Mouse (Mus musculus): ENCODE data around the gene Trim54.

Gene Trim54

GRCm38 (mm10) chr5:31116354-31116753, at the start of gene Trim54:
TSS of gene Trim54 (plus strand) at chr5:31116712.
- DNase-seq (ENCODE audit: low spot score in 2 of 2): no peak

DNA sequence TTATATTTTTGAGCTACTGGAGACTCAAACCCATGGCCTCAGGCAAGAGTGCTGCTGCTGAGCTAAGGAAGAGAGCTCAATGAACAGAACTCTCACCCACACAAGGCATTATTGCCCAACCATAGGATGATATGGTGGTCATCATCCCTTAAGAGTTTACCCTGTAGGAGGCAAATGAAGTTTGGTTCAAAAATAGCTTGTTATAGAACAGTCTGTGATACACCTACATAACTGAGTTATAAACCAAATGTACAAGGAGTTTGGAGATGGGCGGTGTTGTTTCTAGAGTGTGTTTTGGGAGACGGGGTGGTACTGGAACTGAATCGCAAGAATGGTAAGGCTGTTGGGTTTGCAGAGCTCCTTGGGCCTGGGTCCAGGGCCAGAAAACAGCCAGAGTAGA, 46.7 kb upstream of the Trim54 start:
- no peak for DNase-seq (ENCODE audit: low spot score in 2 of 2)

DNA sequence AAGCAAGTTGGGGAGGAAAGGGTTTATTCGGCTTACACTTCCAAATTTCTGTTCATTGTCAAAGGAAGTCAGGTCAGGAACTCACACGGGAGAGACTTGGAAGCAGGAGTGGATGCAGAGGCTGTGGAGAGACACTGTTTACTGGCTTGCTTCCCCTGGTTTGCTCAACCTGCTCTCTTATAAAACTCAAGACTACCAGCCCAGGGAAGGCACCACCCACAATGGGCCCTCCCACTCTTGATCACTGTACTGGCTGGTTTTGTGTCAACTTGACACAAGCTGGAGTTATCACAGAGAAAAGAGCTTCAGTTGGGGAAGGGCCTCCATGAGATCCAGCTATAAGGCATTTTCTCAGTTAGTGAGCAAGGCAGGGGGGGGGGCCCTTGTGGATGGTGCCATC, 45.5 kb upstream of the Trim54 start:
- no peak for DNase-seq (ENCODE audit: low spot score in 2 of 2)

DNA sequence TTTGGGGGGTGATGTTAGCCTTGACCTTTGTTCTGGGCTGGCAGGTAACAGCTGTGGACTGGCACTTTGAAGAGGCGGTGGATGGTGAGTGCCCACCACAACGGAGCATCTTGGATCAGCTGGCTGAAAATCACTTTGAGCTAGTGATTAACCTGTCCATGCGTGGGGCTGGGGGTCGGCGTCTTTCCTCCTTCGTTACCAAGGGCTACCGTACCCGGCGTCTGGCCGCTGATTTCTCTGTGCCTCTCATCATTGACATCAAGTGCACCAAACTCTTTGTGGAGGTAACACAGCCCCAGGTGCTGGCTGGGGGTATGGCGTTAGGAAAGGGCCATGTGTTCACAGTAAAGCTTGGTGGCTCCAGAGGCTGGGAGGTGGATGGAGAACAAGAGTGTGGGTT, 44.7 kb upstream of the Trim54 start:
- DNase-seq (ENCODE audit: low spot score in 2 of 2): no peak

- DNase-seq (ENCODE audit: low spot score in 2 of 2): no peak
Observed at GRCm38 (mm10) chr5:31073176-31073575, 43.3 kb upstream of the Trim54 start.

DNA sequence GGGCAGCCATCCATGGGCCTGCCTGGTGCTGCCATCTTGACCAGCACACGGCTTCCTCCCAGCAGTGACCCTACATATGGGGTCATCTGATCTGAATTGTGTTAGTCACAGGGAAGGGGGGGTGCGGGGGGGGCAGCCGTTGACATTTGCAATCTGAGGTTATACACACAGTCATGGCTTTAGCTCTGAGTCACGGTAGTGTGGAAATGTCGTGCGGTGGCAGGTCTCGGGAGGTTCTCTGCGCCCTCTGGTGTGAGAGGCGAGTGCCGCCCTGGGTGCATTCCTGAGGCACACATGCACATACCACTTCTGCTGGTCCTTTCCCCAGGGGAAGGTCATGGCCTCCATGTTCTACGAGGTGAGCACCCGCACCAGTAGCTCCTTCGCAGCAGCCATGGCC, 40.2 kb upstream of the Trim54 start:
- no peak for DNase-seq (ENCODE audit: low spot score in 2 of 2)

- DNase-seq (ENCODE audit: low spot score in 2 of 2): no peak
Observed at GRCm38 (mm10) chr5:31080059-31080794, 36.3 kb upstream of the Trim54 start.

GRCm38 (mm10) chr5:31080795-31081164, 35.7 kb upstream of the Trim54 start:
- no peak for DNase-seq (ENCODE audit: low spot score in 2 of 2)

- no peak for DNase-seq (ENCODE audit: low spot score in 2 of 2)
Observed at GRCm38 (mm10) chr5:31081386-31081785, 35.1 kb upstream of the Trim54 start.

DNA sequence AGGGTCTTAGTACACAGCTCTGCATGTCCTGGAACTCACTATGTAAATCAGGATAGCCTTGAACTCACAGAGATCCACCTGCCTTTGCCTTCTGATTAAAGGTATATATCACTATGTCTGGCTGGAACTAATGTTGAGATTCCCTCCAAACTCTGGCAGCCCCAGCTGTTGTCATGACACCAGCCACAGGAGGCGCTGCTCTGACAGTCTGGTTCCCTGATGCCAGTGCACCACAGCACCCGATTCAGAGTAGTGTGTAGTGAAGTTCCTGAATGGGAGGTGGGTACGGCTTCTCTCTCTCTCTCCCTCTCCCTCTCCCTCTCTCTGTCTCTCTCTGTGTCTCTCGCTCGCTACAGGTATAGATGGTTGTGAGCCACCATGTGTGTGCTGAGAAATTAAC, 34.2 kb upstream of the Trim54 start:
- no peak for DNase-seq (ENCODE audit: low spot score in 2 of 2)

GRCm38 (mm10) chr5:31082935-31083625, 33.4 kb upstream of the Trim54 start:
- no peak for DNase-seq (ENCODE audit: low spot score in 2 of 2)

DNA sequence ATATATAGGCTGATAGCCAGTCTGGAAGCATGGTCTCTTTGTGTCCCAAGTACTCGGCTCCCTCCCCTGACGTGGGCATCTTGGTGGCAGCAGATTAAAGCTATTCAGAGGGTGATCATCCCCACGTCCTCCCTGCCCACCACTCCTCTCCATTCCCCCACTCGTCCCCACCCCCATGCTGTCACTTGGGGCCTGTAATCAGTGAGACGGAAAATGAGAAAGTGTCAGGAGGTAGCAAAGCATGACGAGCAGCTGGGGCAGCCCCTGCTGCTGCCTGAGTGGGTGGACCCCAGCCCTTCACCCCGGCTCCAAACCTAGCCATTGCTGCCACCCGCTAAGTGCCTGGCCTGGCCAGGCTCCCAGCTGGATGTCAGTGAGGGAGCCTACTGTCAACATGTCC, 32.6 kb upstream of the Trim54 start:
- DNase-seq (ENCODE audit: low spot score in 2 of 2): no peak

DNA sequence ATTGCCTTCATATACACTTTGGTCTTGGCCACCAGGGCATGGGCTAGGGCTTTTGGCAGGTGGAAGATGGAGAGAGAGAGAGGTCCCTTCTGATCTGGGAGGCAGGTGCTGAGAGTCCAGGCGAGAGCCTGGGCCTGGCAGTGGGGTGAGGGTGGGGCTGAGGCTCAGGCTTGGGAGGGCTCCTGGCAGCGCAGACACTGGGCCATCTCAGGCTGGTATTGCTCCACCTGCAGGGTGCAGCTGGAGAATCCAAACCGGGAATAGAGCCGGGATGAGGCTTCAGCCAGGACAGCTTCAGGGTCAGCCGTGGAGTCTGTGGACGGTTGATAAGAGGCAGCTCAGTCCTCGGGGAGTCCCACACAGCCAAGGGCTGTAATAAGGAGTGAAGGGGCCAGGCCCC, 29.9 kb upstream of the Trim54 start:
- DNase-seq (ENCODE audit: low spot score in 2 of 2): no peak

DNA sequence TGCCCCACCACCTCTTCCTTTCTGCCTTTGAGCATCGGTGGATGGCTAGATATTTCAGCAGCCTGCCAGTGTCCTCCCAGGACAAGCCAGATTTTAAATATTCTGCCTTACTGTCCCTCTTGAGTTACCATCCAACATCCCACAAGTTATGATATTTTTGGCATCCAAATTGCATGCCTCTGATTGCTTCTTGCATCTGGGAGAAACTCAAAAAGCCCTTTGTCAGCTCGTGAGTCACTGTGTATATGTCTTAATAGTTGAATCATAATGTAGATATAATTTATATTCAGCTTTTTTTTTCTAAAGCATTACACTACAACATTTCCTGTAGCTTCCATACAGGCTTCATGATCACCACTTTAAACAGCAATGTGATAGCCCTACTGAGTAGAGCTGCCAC, 29.4 kb upstream of the Trim54 start:
- no peak for DNase-seq (ENCODE audit: low spot score in 2 of 2)

GRCm38 (mm10) chr5:31092231-31092975, 24.1 kb upstream of the Trim54 start:
- DNase-seq (ENCODE audit: low spot score in 2 of 2): no peak

DNA sequence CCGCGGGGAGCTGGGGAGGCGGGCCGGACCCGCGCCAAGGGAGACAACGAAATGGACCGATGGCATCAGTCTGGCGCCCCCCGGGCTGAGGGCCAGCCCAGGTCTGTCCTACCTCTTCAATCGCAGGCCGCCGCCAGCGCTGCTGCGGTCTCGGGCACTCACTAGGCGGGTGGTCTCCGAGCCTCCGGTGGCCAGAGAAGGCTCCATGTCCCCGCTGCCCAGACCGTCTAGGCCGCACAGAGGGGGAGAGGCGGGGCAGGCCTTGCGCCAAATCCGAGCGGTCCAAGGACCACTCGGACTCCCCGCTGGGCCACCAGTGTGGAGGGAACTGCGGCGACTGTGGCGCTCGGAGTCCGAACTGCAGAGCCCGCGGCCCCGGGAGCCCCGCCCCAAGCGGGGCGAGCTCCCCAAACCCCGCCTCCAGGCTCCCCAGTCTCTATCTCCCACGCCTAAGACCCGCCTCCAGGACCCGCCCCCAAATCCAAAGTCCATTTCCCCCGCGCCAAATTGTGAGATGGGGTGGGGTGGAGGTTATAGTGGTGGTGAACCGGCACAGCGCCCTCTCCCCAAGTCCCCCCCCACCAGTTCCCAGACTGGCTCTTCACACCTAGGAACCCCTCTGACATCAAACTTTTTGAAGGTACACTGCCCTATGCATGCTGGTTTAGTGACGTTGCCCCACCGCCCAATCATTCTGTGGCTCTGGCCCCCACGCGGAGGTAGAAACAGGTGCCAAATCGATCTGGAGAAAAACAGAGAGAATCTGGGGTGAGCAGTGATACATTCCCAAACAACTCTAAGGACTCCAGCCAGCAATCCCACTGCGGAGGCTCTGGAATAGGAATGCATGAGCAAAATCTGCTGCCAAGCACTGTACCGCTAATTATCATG, 23.1 kb upstream of the Trim54 start:
- DNase-seq (ENCODE audit: low spot score in 2 of 2): no peak

- no peak for DNase-seq (ENCODE audit: low spot score in 2 of 2)
Observed at GRCm38 (mm10) chr5:31094100-31094798, 22.3 kb upstream of the Trim54 start.

- peak in 1 of 2 experiments; percentile 60 for DNase-seq (ENCODE audit: low spot score in 2 of 2)
Observed at GRCm38 (mm10) chr5:31094799-31095691, 21.5 kb upstream of the Trim54 start.

- DNase-seq (ENCODE audit: low spot score in 2 of 2): no peak
Observed at GRCm38 (mm10) chr5:31095711-31096480, 20.6 kb upstream of the Trim54 start.
